Mouse (Mus musculus): Measurements from ENCODE around the gene Snd1. TPM values are rescaled to one million over a fixed set of nuclear protein-coding genes. Genes with fewer than 3 reads are reported as not detected.

The Snd1 gene
- polyA plus RNA-seq, 1 experiment from 2014 or later, result 127 TPM

- H3K9ac ChIP-seq (ENCODE audit: low read depth, low read length), result no peak overlapping the region
- H3K27ac ChIP-seq (ENCODE audit: low read length), result no peak overlapping the region
- no peak for ATAC-seq
- no peak overlapping the region for H3K4me3 ChIP-seq (ENCODE audit: low read length)
- WGBS, result 70% methylated on average over 12 of the region's 12 CpGs
- H3K36me3 ChIP-seq (ENCODE audit: control insufficient read depth, insufficient read depth, low read length), result no peaks in the 10 kb centered on the region
- H3K4me2 ChIP-seq (ENCODE audit: low read depth, low read length), result no peak overlapping the region
- no peaks in the 10 kb centered on the region for H3K9me3 ChIP-seq (ENCODE audit: control insufficient read depth, low read length)
- no peaks in the 10 kb centered on the region for H3K27me3 ChIP-seq (replicated peaks; ENCODE audit: control insufficient read depth, insufficient read depth, low read length)
- no peaks in the 10 kb centered on the region for H3K4me1 ChIP-seq (ENCODE audit: control insufficient read depth, insufficient read depth, low read length)
Measured at GRCm38 (mm10) chr6:28895004-28895515, 420.1 kb downstream of the Snd1 start.

- H3K9me3 ChIP-seq (ENCODE audit: control insufficient read depth, low read length), result no peaks in the 10 kb centered on the region
- H3K36me3 ChIP-seq (ENCODE audit: control insufficient read depth, insufficient read depth, low read length), result no peaks in the 10 kb centered on the region
- WGBS, result 78% methylated on average over 6 of the region's 6 CpGs
- no peak overlapping the region for H3K4me3 ChIP-seq (ENCODE audit: low read length)
- no peaks in the 10 kb centered on the region for H3K27me3 ChIP-seq (replicated peaks; ENCODE audit: control insufficient read depth, insufficient read depth, low read length)
- no peak overlapping the region for H3K4me2 ChIP-seq (ENCODE audit: low read depth, low read length)
- H3K9ac ChIP-seq (ENCODE audit: low read depth, low read length), result no peak overlapping the region
- no peak for ATAC-seq
- no peaks in the 10 kb centered on the region for H3K4me1 ChIP-seq (ENCODE audit: control insufficient read depth, insufficient read depth, low read length)
- no peak overlapping the region for H3K27ac ChIP-seq (ENCODE audit: low read length)
Measured at GRCm38 (mm10) chr6:28895726-28896125, 420.8 kb downstream of the Snd1 start.

DNA sequence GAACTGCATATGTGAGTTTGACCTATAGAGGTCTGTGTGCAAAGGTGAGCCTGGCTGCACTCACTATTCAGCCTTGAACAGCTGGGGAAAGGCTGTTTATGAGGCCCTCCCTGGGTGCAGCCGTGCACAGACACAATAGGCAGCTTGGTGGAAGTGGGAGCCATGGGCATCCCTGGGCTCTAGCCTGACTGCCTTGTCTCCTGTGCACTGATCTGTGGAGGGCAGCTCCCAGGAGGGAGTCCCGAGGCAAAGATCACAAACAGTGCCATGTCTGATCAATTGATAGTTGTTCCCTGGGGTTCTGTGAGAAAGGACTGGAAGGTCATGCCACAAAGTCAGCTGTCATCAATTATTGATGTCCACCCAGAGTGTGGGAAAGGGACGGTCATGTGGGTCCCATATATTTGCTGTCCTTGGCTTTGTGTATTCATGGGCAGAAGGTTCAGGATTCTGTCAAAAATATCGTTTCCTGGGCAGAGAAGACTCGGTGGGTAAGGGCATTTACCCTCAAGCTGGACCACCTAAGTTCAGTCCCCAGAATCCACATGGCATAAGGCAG lies 421.9 kb downstream of the Snd1 start:
- no peaks in the 10 kb centered on the region for H3K4me1 ChIP-seq (ENCODE audit: control insufficient read depth, insufficient read depth, low read length)
- no peaks in the 10 kb centered on the region for H3K27me3 ChIP-seq (replicated peaks; ENCODE audit: control insufficient read depth, insufficient read depth, low read length)
- H3K9me3 ChIP-seq (ENCODE audit: control insufficient read depth, low read length), result no peaks in the 10 kb centered on the region
- H3K4me2 ChIP-seq (ENCODE audit: low read depth, low read length), result no peak overlapping the region
- H3K9ac ChIP-seq (ENCODE audit: low read depth, low read length), result no peak overlapping the region
- H3K36me3 ChIP-seq (ENCODE audit: control insufficient read depth, insufficient read depth, low read length), result no peaks in the 10 kb centered on the region
- no peak overlapping the region for H3K4me3 ChIP-seq (ENCODE audit: low read length)
- 56% methylated on average over 5 of the region's 5 CpGs for WGBS
- no peak overlapping the region for H3K27ac ChIP-seq (ENCODE audit: low read length)
- 0 out of 2 replicates have a peak, but pooled peaks have one; percentile 26 for ATAC-seq

GRCm38 (mm10) chr6:28897326-28898085 lies 422.6 kb downstream of the Snd1 start:
- H3K9me3 ChIP-seq (ENCODE audit: control insufficient read depth, low read length), result no peaks in the 10 kb centered on the region
- WGBS, result 61% methylated on average over 11 of the region's 11 CpGs

GRCm38 (mm10) chr6:28898836-28899235 lies 423.9 kb downstream of the Snd1 start:
- no peak overlapping the region for H3K27ac ChIP-seq (ENCODE audit: low read length)
- no peaks in the 10 kb centered on the region for H3K36me3 ChIP-seq (ENCODE audit: control insufficient read depth, insufficient read depth, low read length)
- H3K9ac ChIP-seq (ENCODE audit: low read depth, low read length), result no peak overlapping the region
- H3K4me1 ChIP-seq (ENCODE audit: control insufficient read depth, insufficient read depth, low read length), result no peaks in the 10 kb centered on the region
- no peaks in the 10 kb centered on the region for H3K27me3 ChIP-seq (replicated peaks; ENCODE audit: control insufficient read depth, insufficient read depth, low read length)
- H3K4me2 ChIP-seq (ENCODE audit: low read depth, low read length), result no peak overlapping the region
- no peaks in the 10 kb centered on the region for H3K9me3 ChIP-seq (ENCODE audit: control insufficient read depth, low read length)
- no peak overlapping the region for H3K4me3 ChIP-seq (ENCODE audit: low read length)
- 21% methylated on average over 10 of the region's 10 CpGs for WGBS
- ATAC-seq, result peak; percentile 26; the same call in 1 of the 2 replicates

More at GRCm38 (mm10) chr6:28897326-28898085, 422.6 kb downstream of the Snd1 start:
- Histone ChIP-seq H3K36me3 (ENCODE audit: control insufficient read depth, insufficient read depth, low read length) (no peaks in the 10 kb centered on the region), H3K4me1 (ENCODE audit: control insufficient read depth, insufficient read depth, low read length) (no peaks in the 10 kb centered on the region), H3K4me3 (ENCODE audit: low read length) (no peak overlapping the region), H3K27me3 (replicated peaks; ENCODE audit: control insufficient read depth, insufficient read depth, low read length) (no peaks in the 10 kb centered on the region), H3K9ac (ENCODE audit: low read depth, low read length) (no peak overlapping the region), H3K4me2 (ENCODE audit: low read depth, low read length) (no peak overlapping the region), H3K27ac (ENCODE audit: low read length) (no peak overlapping the region)
- ATAC-seq, result no peak

GRCm38 (mm10) chr6:28902573-28902972 lies 427.6 kb downstream of the Snd1 start:
- Histone ChIP-seq H3K36me3 (ENCODE audit: control insufficient read depth, insufficient read depth, low read length) (no peaks in the 10 kb centered on the region), H3K4me1 (ENCODE audit: control insufficient read depth, insufficient read depth, low read length) (no peaks in the 10 kb centered on the region), H3K4me3 (ENCODE audit: low read length) (no peak overlapping the region), H3K9ac (ENCODE audit: low read depth, low read length) (no peak overlapping the region), H3K27me3 (replicated peaks; ENCODE audit: control insufficient read depth, insufficient read depth, low read length) (no peaks in the 10 kb centered on the region), H3K4me2 (ENCODE audit: low read depth, low read length) (no peak overlapping the region), H3K27ac (ENCODE audit: low read length) (no peak overlapping the region), H3K9me3 (ENCODE audit: control insufficient read depth, low read length) (no peaks in the 10 kb centered on the region)
- ATAC-seq, result peak; percentile 51
- 50% methylated on average over 2 of the region's 2 CpGs for WGBS

DNA sequence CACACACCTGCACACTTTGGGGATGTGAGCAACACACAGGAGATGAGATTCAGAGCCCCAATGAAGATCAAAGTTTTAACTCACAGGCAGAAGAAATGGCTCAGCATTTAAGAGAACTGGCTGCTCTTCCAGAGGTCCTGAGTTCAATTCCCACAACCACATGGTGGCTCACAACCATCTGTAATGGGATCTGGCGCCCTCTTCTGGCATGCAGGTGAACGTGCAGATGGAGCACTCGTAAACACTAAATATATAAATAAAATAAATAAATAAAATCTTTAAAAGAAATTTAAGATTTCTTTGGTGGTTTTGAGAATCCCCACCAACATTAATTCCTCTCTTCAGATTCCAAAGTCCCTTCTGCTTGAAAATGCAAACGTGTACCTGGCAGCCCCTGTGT lies 429.5 kb downstream of the Snd1 start:
- H3K27ac ChIP-seq (ENCODE audit: low read length), result no peak overlapping the region
- 54% methylated on average over 4 of the region's 4 CpGs for WGBS
- no peak overlapping the region for H3K9ac ChIP-seq (ENCODE audit: low read depth, low read length)
- H3K27me3 ChIP-seq (replicated peaks; ENCODE audit: control insufficient read depth, insufficient read depth, low read length), result no peaks in the 10 kb centered on the region
- H3K9me3 ChIP-seq (ENCODE audit: control insufficient read depth, low read length), result no peaks in the 10 kb centered on the region
- no peaks in the 10 kb centered on the region for H3K4me1 ChIP-seq (ENCODE audit: control insufficient read depth, insufficient read depth, low read length)
- H3K4me3 ChIP-seq (ENCODE audit: low read length), result no peak overlapping the region
- no peaks in the 10 kb centered on the region for H3K36me3 ChIP-seq (ENCODE audit: control insufficient read depth, insufficient read depth, low read length)
- ATAC-seq, result no peak
- H3K4me2 ChIP-seq (ENCODE audit: low read depth, low read length), result no peak overlapping the region

- Histone ChIP-seq H3K4me3 (ENCODE audit: low read length) (no peak overlapping the region), H3K36me3 (ENCODE audit: control insufficient read depth, insufficient read depth, low read length) (no peaks in the 10 kb centered on the region), H3K9ac (ENCODE audit: low read depth, low read length) (no peak overlapping the region), H3K27me3 (replicated peaks; ENCODE audit: control insufficient read depth, insufficient read depth, low read length) (no peaks in the 10 kb centered on the region), H3K4me1 (ENCODE audit: control insufficient read depth, insufficient read depth, low read length) (no peaks in the 10 kb centered on the region), H3K27ac (ENCODE audit: low read length) (no peak overlapping the region), H3K9me3 (ENCODE audit: control insufficient read depth, low read length) (no peaks in the 10 kb centered on the region), H3K4me2 (ENCODE audit: low read depth, low read length) (no peak overlapping the region)
- 56% methylated on average over 8 of the region's 8 CpGs for WGBS
- no peak for ATAC-seq
Measured at GRCm38 (mm10) chr6:28905301-28905700, 430.4 kb downstream of the Snd1 start.

- no peak overlapping the region for H3K27ac ChIP-seq (ENCODE audit: low read length)
- no peak overlapping the region for H3K4me3 ChIP-seq (ENCODE audit: low read length)
- no peak overlapping the region for H3K9ac ChIP-seq (ENCODE audit: low read depth, low read length)
- H3K4me2 ChIP-seq (ENCODE audit: low read depth, low read length), result no peak overlapping the region
- H3K9me3 ChIP-seq (ENCODE audit: control insufficient read depth, low read length), result no peaks in the 10 kb centered on the region
- H3K27me3 ChIP-seq (replicated peaks; ENCODE audit: control insufficient read depth, insufficient read depth, low read length), result no peaks in the 10 kb centered on the region
- H3K36me3 ChIP-seq (ENCODE audit: control insufficient read depth, insufficient read depth, low read length), result no peaks in the 10 kb centered on the region
- 80% methylated on average over 15 of the region's 15 CpGs for WGBS
- no peak for ATAC-seq
- no peaks in the 10 kb centered on the region for H3K4me1 ChIP-seq (ENCODE audit: control insufficient read depth, insufficient read depth, low read length)
Measured at GRCm38 (mm10) chr6:28909866-28910265, 434.9 kb downstream of the Snd1 start.
